Mouse (Mus musculus) midbrain, embryonic 11.5 days (tissue): ENCODE results near the gene Abca1. TPM values are rescaled to one million over a fixed set of nuclear protein-coding genes. Genes with fewer than 3 reads are reported as not detected.

Experiments used
- ATAC-seq: fragments of 200-750 bp; cut with Nextera tagmentation; 2 replicates; pipeline ENCODE4 v1.8.0; 2017; ENCODE audit warnings: moderate TSS enrichment, moderate library complexity; ENCODE audit not compliant: low FRiP score
- DNase-seq: peaks from one replicate; pipeline ENCODE4 v3.0.0; 2015; ENCODE audit warnings: low spot score; ENCODE audit errors: missing footprints
- H3K27ac ChIP-seq: fragments of 300-500 bp; sonication (generic); 2 replicates; pipeline ENCODE4 v1.5.1; 2014; ENCODE audit warnings: low read depth, low read length
- H3K27me3 ChIP-seq: fragments of 300-500 bp; sonication (generic); 2 replicates; pipeline ENCODE4 v1.6.1; 2014; ENCODE audit warnings: mild to moderate bottlenecking, low read length, moderate library complexity, mixed read lengths; ENCODE audit not compliant: control insufficient read depth, insufficient read depth
- H3K36me3 ChIP-seq: fragments of 300-500 bp; sonication (generic); 2 replicates; pipeline ENCODE4 v1.6.1; 2014; ENCODE audit warnings: mild to moderate bottlenecking, low read length, moderate library complexity, mixed read lengths; ENCODE audit not compliant: control insufficient read depth, insufficient read depth
- H3K4me1 ChIP-seq: fragments of 300-500 bp; sonication (generic); 2 replicates; pipeline ENCODE4 v1.6.1; 2014; ENCODE audit warnings: low read length; ENCODE audit not compliant: control insufficient read depth, insufficient read depth
- H3K4me2 ChIP-seq: fragments of 300-500 bp; sonication (generic); 2 replicates; pipeline ENCODE4 v1.6.1; 2014; ENCODE audit warnings: mild to moderate bottlenecking, moderate library complexity
- H3K4me3 ChIP-seq: fragments of 300-500 bp; sonication (generic); 2 replicates; pipeline ENCODE4 v1.5.1; 2014; ENCODE audit warnings: low read depth, low read length
- H3K9ac ChIP-seq: fragments of 300-500 bp; sonication (generic); 2 replicates; pipeline ENCODE4 v1.6.1; 2014; ENCODE audit warnings: low read length
- H3K9me3 ChIP-seq: fragments of 300-500 bp; sonication (generic); 2 replicates; pipeline ENCODE4 v1.6.1; 2016; ENCODE audit warnings: low read length; ENCODE audit not compliant: control insufficient read depth
- WGBS: fragments of 180-500 bp; shearing (Covaris S2); extraction: QIAGEN DNeasy Blood & Tissue Kit; methylation state at CpG from one replicate; pipeline ENCODE4 v1.1.7; 2014; 5-methylcytosine and 5-hydroxymethylcytosine counted together
- polyA plus RNA-seq: library from polyadenylated mRNA; unstranded; fragments of >200 nt; fragmentation: Nextera tagmentation; extraction: Ambion mirVana; gene quantifications from 2 replicates; pipeline ENCODE4 v1.2.1, GENCODE M21; 2014

Abca1 gene
- polyA plus RNA-seq, 1 experiment from 2014 or later = 5.4 TPM

- Histone ChIP-seq H3K27me3 (no peaks in the 10 kb centered on the region), H3K4me1 (no peaks in the 10 kb centered on the region), H3K9me3 (no peaks in the 10 kb centered on the region), H3K4me2 (no peak overlapping the region), H3K4me3 (no peak overlapping the region), H3K27ac (no peak overlapping the region), H3K36me3 (no peaks in the 10 kb centered on the region), H3K9ac (no peak overlapping the region)
- WGBS = 92% methylated on average over 12 of the region's 12 CpGs
- ATAC-seq (no peak), DNase-seq (no peak)
Observed at GRCm38 (mm10) chr4:53146227-53146949, 13.3 kb downstream of the Abca1 start.

DNA sequence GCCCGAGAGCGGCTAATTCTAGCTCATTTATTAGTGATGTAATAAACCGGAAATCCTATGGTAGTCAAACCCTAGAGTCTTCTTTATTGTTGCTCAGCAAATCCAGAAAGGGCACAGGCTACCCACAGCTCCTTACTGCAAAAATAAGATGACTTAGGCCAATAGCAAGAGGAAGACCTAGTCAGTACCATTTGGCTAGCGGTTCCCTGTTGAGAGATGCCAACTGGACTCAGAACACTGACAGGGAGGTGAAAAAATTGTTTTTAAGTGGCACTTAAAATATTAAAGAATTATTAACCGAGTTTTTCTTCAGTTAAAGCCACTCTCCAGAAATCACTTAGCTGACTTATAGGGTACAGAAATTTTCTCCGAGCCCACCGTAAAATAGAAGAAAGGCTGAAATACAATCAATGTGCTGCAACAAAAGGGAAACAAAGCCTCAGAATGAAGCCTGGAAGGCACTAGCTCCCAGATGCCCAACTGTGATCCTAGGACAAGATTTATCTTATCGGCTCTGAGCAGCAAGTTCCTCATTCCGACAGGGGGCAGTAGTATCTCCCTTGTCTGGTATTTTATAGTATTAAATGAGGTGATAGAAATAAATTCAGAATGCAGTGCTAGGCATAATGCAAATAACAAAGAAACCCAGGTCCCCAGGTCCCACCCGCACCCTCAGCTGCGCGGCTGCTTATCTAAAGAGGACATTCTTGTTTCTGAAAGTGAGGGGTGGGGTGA, 14.1 kb downstream of the Abca1 start:
- DNase-seq (peak; percentile 69), ATAC-seq (no peak)
- H3K9me3 ChIP-seq = no peaks in the 10 kb centered on the region
- no peaks in the 10 kb centered on the region for H3K36me3 ChIP-seq
- H3K27ac ChIP-seq = no peak overlapping the region
- H3K4me1 ChIP-seq = no peaks in the 10 kb centered on the region
- no peak overlapping the region for H3K4me3 ChIP-seq
- no peaks in the 10 kb centered on the region for H3K27me3 ChIP-seq
- no peak overlapping the region for H3K9ac ChIP-seq
- WGBS = 86% methylated on average over 12 of the region's 12 CpGs
- H3K4me2 ChIP-seq = no peak overlapping the region

DNA sequence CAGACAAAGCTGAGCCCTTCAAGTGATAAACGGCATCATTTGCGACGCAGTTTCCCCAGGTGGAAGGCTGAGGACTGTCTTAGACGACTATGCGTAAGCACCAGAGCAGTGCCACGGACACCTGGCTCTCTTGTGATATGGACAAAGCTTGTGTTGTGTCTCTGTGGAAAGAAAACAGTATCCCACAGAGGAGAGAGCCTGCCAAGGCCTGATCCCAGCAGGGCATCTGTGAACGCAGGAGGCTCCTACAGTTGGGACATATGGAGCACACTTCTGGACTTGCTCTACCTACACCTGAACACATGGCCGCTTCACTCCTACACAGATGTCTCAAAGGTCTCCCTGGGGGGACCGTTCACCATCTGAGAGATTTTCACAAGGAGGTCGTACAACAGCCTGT, 15.1 kb downstream of the Abca1 start:
- Histone ChIP-seq H3K27ac (no peak overlapping the region), H3K9ac (no peak overlapping the region), H3K27me3 (no peaks in the 10 kb centered on the region), H3K4me3 (no peak overlapping the region), H3K4me2 (no peak overlapping the region), H3K36me3 (no peaks in the 10 kb centered on the region), H3K4me1 (no peaks in the 10 kb centered on the region), H3K9me3 (no peaks in the 10 kb centered on the region)
- ATAC-seq = no peak
- no peak for DNase-seq
- WGBS = 75% methylated on average over 10 of the region's 10 CpGs

DNA sequence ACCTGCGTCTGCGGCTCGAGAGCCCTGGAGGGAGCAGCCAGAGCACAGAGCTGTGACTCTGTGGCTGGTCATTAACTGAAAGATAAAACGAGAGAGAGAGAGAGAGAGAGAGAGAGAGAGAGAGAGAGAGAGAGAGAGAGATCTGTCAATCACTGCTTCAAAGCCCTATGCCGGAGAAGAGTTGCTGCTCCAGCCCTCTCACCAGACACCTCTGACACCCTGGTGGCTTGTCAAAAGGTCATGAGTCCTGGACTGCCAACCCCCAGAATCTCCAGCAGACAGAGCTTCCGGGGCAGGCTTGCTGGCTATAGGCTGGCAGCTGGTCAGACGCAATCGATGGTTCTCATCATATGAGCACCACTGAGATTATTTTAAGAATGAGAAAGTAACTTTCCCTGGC, 15.7 kb downstream of the Abca1 start:
- DNase-seq (no peak), ATAC-seq (no peak)
- Histone ChIP-seq H3K9me3 (no peaks in the 10 kb centered on the region), H3K4me1 (no peaks in the 10 kb centered on the region), H3K27me3 (no peaks in the 10 kb centered on the region), H3K36me3 (no peaks in the 10 kb centered on the region), H3K9ac (no peak overlapping the region), H3K4me2 (no peak overlapping the region), H3K4me3 (no peak overlapping the region), H3K27ac (no peak overlapping the region)
- WGBS = 68% methylated on average over 8 of the region's 8 CpGs

DNA sequence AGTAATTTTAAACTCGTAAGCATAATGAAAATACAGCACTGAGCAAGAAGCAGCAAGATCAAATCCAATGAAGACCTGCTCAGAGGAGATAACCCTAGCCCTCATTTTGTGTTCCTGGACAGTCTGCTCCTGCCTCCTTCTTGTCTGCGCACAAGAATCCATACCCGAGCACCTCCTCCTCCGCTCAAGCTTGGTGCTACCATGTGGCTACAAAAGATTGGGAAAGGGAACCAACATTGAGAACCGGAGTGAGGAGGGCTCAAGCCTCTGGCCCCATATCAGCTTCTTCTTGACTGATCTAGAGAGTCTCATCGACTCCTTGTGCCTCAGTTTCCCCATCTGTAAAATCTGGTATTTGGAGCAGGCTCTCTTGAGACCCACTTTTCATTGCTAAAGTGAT, 19.0 kb downstream of the Abca1 start:
- no peaks in the 10 kb centered on the region for H3K9me3 ChIP-seq
- no peak overlapping the region for H3K27ac ChIP-seq
- H3K4me3 ChIP-seq = no peak overlapping the region
- ATAC-seq = no peak
- no peak overlapping the region for H3K9ac ChIP-seq
- 94% methylated on average over 6 of the region's 6 CpGs for WGBS
- no peaks in the 10 kb centered on the region for H3K36me3 ChIP-seq
- H3K4me2 ChIP-seq = no peak overlapping the region
- no peaks in the 10 kb centered on the region for H3K4me1 ChIP-seq
- H3K27me3 ChIP-seq = no peaks in the 10 kb centered on the region
- DNase-seq = peak; percentile 65

- DNase-seq (no peak), ATAC-seq (no peak)
- Histone ChIP-seq H3K4me3 (no peak overlapping the region), H3K4me2 (no peak overlapping the region), H3K4me1 (no peaks in the 10 kb centered on the region), H3K9ac (no peak overlapping the region), H3K36me3 (no peaks in the 10 kb centered on the region), H3K27ac (no peak overlapping the region), H3K9me3 (no peaks in the 10 kb centered on the region), H3K27me3 (no peaks in the 10 kb centered on the region)
- WGBS = 90% methylated on average over 2 of the region's 2 CpGs
Observed at GRCm38 (mm10) chr4:53139495-53139894, 20.2 kb downstream of the Abca1 start.

GRCm38 (mm10) chr4:53138974-53139373, 20.7 kb downstream of the Abca1 start:
- no peak for ATAC-seq

DNA sequence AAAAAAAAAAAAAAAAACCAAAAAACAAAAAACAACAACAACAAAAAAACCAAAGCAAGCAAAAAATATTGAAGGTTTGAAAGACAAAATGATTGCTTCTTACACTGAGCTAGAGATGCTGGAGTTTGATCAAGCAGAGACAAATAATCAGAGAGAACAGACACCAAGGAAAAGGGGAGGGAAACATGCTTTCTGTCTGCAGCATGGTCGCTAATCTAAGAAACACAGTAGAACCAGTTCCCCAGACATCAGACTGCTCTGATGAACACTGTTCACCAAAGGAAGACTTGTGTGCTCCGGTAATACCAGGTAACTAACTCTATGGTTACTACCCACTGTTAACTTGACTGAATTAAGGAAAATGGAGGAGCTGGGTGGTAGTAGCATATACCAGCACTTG, 22.6 kb downstream of the Abca1 start:
- Histone ChIP-seq H3K4me3 (no peak overlapping the region), H3K9me3 (no peaks in the 10 kb centered on the region), H3K27me3 (no peaks in the 10 kb centered on the region), H3K36me3 (no peaks in the 10 kb centered on the region), H3K9ac (no peak overlapping the region), H3K4me2 (no peak overlapping the region), H3K4me1 (no peaks in the 10 kb centered on the region), H3K27ac (no peak overlapping the region)
- DNase-seq (no peak), ATAC-seq (no peak)
- WGBS = 86% methylated on average over 2 of the region's 2 CpGs

More at GRCm38 (mm10) chr4:53138974-53139373, 20.7 kb downstream of the Abca1 start:
- no peak overlapping the region for H3K4me2 ChIP-seq
- H3K27ac ChIP-seq = no peak overlapping the region
- no peaks in the 10 kb centered on the region for H3K4me1 ChIP-seq
- no peak for DNase-seq
- no peak overlapping the region for H3K4me3 ChIP-seq
- no peaks in the 10 kb centered on the region for H3K27me3 ChIP-seq
- H3K36me3 ChIP-seq = no peaks in the 10 kb centered on the region
- no peaks in the 10 kb centered on the region for H3K9me3 ChIP-seq
- WGBS = 93% methylated on average over 3 of the region's 3 CpGs
- H3K9ac ChIP-seq = no peak overlapping the region

GRCm38 (mm10) chr4:53134816-53135215, 24.9 kb downstream of the Abca1 start:
- no peaks in the 10 kb centered on the region for H3K27me3 ChIP-seq
- 93% methylated on average over 7 of the region's 7 CpGs for WGBS
- no peaks in the 10 kb centered on the region; the same call in 1 of the 2 replicates for H3K4me1 ChIP-seq
- H3K4me2 ChIP-seq = no peak overlapping the region
- H3K9ac ChIP-seq = no peak overlapping the region
- no peak overlapping the region for H3K4me3 ChIP-seq
- ATAC-seq = no peak
- no peaks in the 10 kb centered on the region for H3K36me3 ChIP-seq
- H3K27ac ChIP-seq = no peak overlapping the region
- no peak for DNase-seq
- no peaks in the 10 kb centered on the region for H3K9me3 ChIP-seq
